Mouse (Mus musculus): ENCODE results near the gene Sult6b1. TPM values are rescaled to one million over a fixed set of nuclear protein-coding genes. Genes with fewer than 3 reads are reported as not detected.

Sult6b1 gene
- polyA plus RNA-seq, 1 experiment: 0.06 TPM

DNA sequence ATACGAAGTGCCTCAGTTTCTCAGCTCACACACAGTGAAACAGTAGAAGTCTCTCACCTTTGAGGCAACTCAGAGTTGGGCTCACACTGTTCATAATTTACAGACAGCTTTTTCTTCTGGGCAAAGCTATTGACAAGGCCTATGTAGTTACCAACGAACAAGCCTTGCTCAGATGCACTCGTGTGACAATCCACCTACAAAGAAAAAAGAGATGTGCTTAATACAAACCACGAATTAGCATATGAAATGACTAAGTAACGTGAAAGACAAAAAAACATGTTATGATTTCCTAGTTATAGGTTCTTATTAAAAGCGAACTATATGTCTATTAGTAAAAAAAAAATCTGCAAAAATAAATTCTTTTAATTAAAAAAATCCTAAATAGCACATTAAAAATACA lies 32.9 kb downstream of the Sult6b1 start:
- H3ac ChIP-seq (ENCODE audit: control insufficient read depth, insufficient read length): no peak overlapping the region
- H3K79me2 ChIP-seq (ENCODE audit: control insufficient read depth, insufficient read depth): no peaks in the 10 kb centered on the region
- H3K27me3 ChIP-seq (ENCODE audit: control insufficient read depth, insufficient read depth, insufficient read length): no peaks in the 10 kb centered on the region
- peaks cover 4% of the 10 kb centered on the region for H3K36me3 ChIP-seq (ENCODE audit: control insufficient read depth, insufficient read depth)
- H3K4me3 ChIP-seq: no peak overlapping the region
- no peak overlapping the region for H3K4me2 ChIP-seq (ENCODE audit: low read depth)
- TF ChIP-seq POLR2AphosphoS2 (IDR thresholded peaks at IDR 0.05; ENCODE audit: insufficient read length, low read depth) (no peak), CEBPB (IDR thresholded peaks at IDR 0.05; ENCODE audit: insufficient read depth, poor library complexity, severe bottlenecking) (no peak), SRF (IDR thresholded peaks at IDR 0.05; ENCODE audit: control insufficient read depth, insufficient read length, low read depth) (no peak), POLR2A (IDR thresholded peaks at IDR 0.05; ENCODE audit: insufficient read length, low read depth) (no peak), REST (IDR thresholded peaks at IDR 0.05; ENCODE audit: insufficient read depth, insufficient read length) (no peak), USF1 (IDR thresholded peaks at IDR 0.05; ENCODE audit: low read depth) (no peak), TCF3 (IDR thresholded peaks at IDR 0.05; ENCODE audit: insufficient read length, low read depth) (no peak)

DNA sequence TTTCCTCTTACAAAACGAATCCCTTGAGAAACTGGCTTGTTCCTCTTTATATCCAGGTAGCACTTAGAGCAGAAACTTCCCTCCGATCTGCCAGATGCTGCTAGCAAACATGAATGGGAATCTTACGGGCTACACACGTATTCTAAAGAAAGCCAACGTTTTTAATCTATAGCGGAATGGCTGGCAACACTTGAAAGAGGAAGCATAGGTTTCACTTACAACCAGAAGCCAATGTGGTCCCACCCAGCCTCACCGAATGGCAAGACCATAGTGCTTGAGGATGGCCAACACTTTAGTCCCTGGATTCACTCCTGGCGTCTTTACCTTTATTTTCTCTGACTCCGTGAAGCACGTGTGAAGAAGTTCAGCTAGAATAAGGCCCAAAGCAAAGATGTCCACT lies 50.5 kb downstream of the Sult6b1 start:
- Histone ChIP-seq H3ac (ENCODE audit: control insufficient read depth, insufficient read length) (no peak overlapping the region), H3K27me3 (ENCODE audit: control insufficient read depth, insufficient read depth, insufficient read length) (no peaks in the 10 kb centered on the region), H3K79me2 (ENCODE audit: control insufficient read depth, insufficient read depth) (no peaks in the 10 kb centered on the region), H3K36me3 (ENCODE audit: control insufficient read depth, insufficient read depth) (peaks cover 9% of the 10 kb centered on the region), H3K4me2 (ENCODE audit: low read depth) (no peak overlapping the region), H3K4me3 (no peak overlapping the region)
- TF ChIP-seq POLR2AphosphoS2 (IDR thresholded peaks at IDR 0.05; ENCODE audit: insufficient read length, low read depth): no peak
- TF ChIP-seq REST (IDR thresholded peaks at IDR 0.05; ENCODE audit: insufficient read depth, insufficient read length): no peak
- TF ChIP-seq E2F4 (IDR thresholded peaks at IDR 0.05; ENCODE audit: insufficient read depth): no peak
- no peak for TF ChIP-seq TCF12 (IDR thresholded peaks at IDR 0.05; ENCODE audit: insufficient read depth, poor library complexity, severe bottlenecking)
- TF ChIP-seq POLR2A (IDR thresholded peaks at IDR 0.05; ENCODE audit: insufficient read length, low read depth): no peak
- TF ChIP-seq MAX (IDR thresholded peaks at IDR 0.05; ENCODE audit: low read depth): no peak
- no peak for TF ChIP-seq MYOD1 (IDR thresholded peaks at IDR 0.05; ENCODE audit: control insufficient read depth in 1 of 3, insufficient read length in 2 of 3, low read depth in 2 of 3)
- TF ChIP-seq SRF (IDR thresholded peaks at IDR 0.05; ENCODE audit: control insufficient read depth, insufficient read length, low read depth): no peak
- TF ChIP-seq CEBPB (IDR thresholded peaks at IDR 0.05; ENCODE audit: insufficient read depth, poor library complexity, severe bottlenecking): no peak
- no peak for TF ChIP-seq MYOG (IDR thresholded peaks at IDR 0.05; ENCODE audit: control insufficient read depth in 1 of 3, insufficient read depth in 1 of 3, insufficient read length in 2 of 3, low read depth in 2 of 3)
- TF ChIP-seq TCF3 (IDR thresholded peaks at IDR 0.05; ENCODE audit: insufficient read length, low read depth): no peak
- TF ChIP-seq USF1 (IDR thresholded peaks at IDR 0.05; ENCODE audit: low read depth): no peak

DNA sequence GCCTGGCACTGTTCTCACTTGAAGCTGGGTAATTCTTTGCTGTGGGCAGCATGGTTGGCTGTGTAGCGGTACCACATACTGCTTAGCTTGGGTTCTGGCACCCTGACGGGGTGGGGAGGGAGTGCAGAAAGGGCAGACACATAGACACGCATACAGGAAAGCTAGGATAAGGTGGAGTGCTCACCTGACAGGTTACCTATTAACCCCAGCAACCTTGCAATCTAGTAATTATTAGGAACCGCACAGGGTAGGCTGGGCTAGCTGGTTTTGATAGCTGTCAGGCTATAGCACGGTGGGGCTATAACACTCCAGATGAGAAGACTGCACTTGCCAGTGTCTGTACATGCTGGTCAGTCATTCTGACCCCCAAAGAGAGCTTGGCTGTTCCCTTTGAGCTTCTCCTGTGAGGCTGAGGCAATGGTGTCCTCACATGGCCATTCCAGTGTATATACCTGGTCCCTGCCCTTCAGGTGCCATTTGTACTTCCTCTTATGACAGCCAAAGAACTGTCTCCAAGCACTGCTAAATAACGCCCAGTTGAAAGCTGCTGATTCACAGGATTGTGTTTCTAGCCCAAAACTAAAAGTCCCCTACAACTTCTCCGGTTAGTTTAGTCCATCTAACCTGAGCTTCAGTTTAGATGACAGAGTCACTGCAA lies 64.4 kb downstream of the Sult6b1 start:
- Histone ChIP-seq H3ac (ENCODE audit: control insufficient read depth, insufficient read length) (no peak overlapping the region), H3K36me3 (ENCODE audit: control insufficient read depth, insufficient read depth) (peaks cover 29% of the 10 kb centered on the region), H3K79me2 (ENCODE audit: control insufficient read depth, insufficient read depth) (no peaks in the 10 kb centered on the region), H3K27me3 (ENCODE audit: control insufficient read depth, insufficient read depth, insufficient read length) (no peaks in the 10 kb centered on the region), H3K4me2 (ENCODE audit: low read depth) (no peak overlapping the region), H3K4me3 (no peak overlapping the region)
- no peak for TF ChIP-seq MAX (IDR thresholded peaks at IDR 0.05; ENCODE audit: low read depth)
- TF ChIP-seq POLR2A (IDR thresholded peaks at IDR 0.05; ENCODE audit: insufficient read length, low read depth): no peak
- TF ChIP-seq MYOD1 (IDR thresholded peaks at IDR 0.05; ENCODE audit: control insufficient read depth in 1 of 3, insufficient read length in 2 of 3, low read depth in 2 of 3): no peak
- no peak for TF ChIP-seq E2F4 (IDR thresholded peaks at IDR 0.05; ENCODE audit: insufficient read depth)
- no peak for TF ChIP-seq USF1 (IDR thresholded peaks at IDR 0.05; ENCODE audit: low read depth)
- no peak for TF ChIP-seq CEBPB (IDR thresholded peaks at IDR 0.05; ENCODE audit: insufficient read depth, poor library complexity, severe bottlenecking)
- TF ChIP-seq MYOG (IDR thresholded peaks at IDR 0.05; ENCODE audit: control insufficient read depth in 1 of 3, insufficient read depth in 1 of 3, insufficient read length in 2 of 3, low read depth in 2 of 3): no peak
- TF ChIP-seq SRF (IDR thresholded peaks at IDR 0.05; ENCODE audit: control insufficient read depth, insufficient read length, low read depth): no peak
- no peak for TF ChIP-seq TCF3 (IDR thresholded peaks at IDR 0.05; ENCODE audit: insufficient read length, low read depth)
- TF ChIP-seq TCF12 (IDR thresholded peaks at IDR 0.05; ENCODE audit: insufficient read depth, poor library complexity, severe bottlenecking): no peak
- no peak for TF ChIP-seq REST (IDR thresholded peaks at IDR 0.05; ENCODE audit: insufficient read depth, insufficient read length)
- TF ChIP-seq POLR2AphosphoS2 (IDR thresholded peaks at IDR 0.05; ENCODE audit: insufficient read length, low read depth): no peak

DNA sequence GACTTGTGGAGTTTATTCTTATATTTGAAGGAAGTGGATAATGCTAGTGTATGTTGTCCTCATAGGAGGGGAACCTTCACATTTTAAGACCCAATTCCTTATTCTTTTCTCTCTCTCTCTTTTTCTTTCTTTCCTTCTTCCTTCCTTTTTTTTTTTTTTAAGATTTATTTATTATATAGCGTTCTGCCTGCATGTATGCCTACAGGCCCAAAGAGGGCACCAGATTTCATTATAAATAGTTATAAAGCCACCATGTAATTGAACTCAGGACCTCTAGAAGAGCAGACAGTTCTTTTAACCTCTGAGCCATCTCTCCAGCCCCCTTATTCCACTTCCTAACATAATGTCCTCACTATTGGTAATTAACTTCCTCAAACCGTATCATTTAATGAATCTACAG lies 70.7 kb downstream of the Sult6b1 start:
- Histone ChIP-seq H3K27me3 (ENCODE audit: control insufficient read depth, insufficient read depth, insufficient read length) (no peaks in the 10 kb centered on the region), H3K4me2 (ENCODE audit: low read depth) (peak overlapping the region; percentile 95), H3K4me3 (peak overlapping the region; percentile 87), H3ac (ENCODE audit: control insufficient read depth, insufficient read length) (peak overlapping the region; percentile 38), H3K79me2 (ENCODE audit: control insufficient read depth, insufficient read depth) (peaks cover 6% of the 10 kb centered on the region), H3K36me3 (ENCODE audit: control insufficient read depth, insufficient read depth) (peaks cover 5% of the 10 kb centered on the region)
- no peak for TF ChIP-seq MAX (IDR thresholded peaks at IDR 0.05; ENCODE audit: low read depth)
- TF ChIP-seq POLR2AphosphoS2 (IDR thresholded peaks at IDR 0.05; ENCODE audit: insufficient read length, low read depth): no peak
- TF ChIP-seq REST (IDR thresholded peaks at IDR 0.05; ENCODE audit: insufficient read depth, insufficient read length): no peak
- no peak for TF ChIP-seq MYOD1 (IDR thresholded peaks at IDR 0.05; ENCODE audit: control insufficient read depth in 1 of 3, insufficient read length in 2 of 3, low read depth in 2 of 3)
- no peak for TF ChIP-seq TCF12 (IDR thresholded peaks at IDR 0.05; ENCODE audit: insufficient read depth, poor library complexity, severe bottlenecking)
- TF ChIP-seq E2F4 (IDR thresholded peaks at IDR 0.05; ENCODE audit: insufficient read depth): no peak
- no peak for TF ChIP-seq USF1 (IDR thresholded peaks at IDR 0.05; ENCODE audit: low read depth)
- TF ChIP-seq SRF (IDR thresholded peaks at IDR 0.05; ENCODE audit: control insufficient read depth, insufficient read length, low read depth): no peak
- no peak for TF ChIP-seq MYOG (IDR thresholded peaks at IDR 0.05; ENCODE audit: control insufficient read depth in 1 of 3, insufficient read depth in 1 of 3, insufficient read length in 2 of 3, low read depth in 2 of 3)
- no peak for TF ChIP-seq POLR2A (IDR thresholded peaks at IDR 0.05; ENCODE audit: insufficient read length, low read depth)
- TF ChIP-seq TCF3 (IDR thresholded peaks at IDR 0.05; ENCODE audit: insufficient read length, low read depth): no peak
- TF ChIP-seq CEBPB (IDR thresholded peaks at IDR 0.05; ENCODE audit: insufficient read depth, poor library complexity, severe bottlenecking): no peak

All from myocyte (in vitro differentiated cells).